Mouse (Mus musculus): ENCODE results near the gene Vcp. TPM values are rescaled to one million over a fixed set of nuclear protein-coding genes. Genes with fewer than 3 reads are reported as not detected.
A peak's percentile ranks its signal among the peaks of the same experiment; 100 is the strongest.

Vcp gene
- polyA plus RNA-seq, 1 experiment from 2014 or later = 526 TPM

- peak within 1 kb of the TSS; percentile 97 for H3K27ac ChIP-seq (replicated peaks)
- H3K9me3 ChIP-seq = no peaks in the 10 kb centered on the region
- peak within 1 kb of the TSS; percentile 76 for H3K4me3 ChIP-seq
- peak; percentile 92 for ATAC-seq (ENCODE audit: low read depth)
- peak within 1 kb of the TSS; percentile 98 for H3K9ac ChIP-seq
- H3K36me3 ChIP-seq = peaks cover 10% of the 10 kb centered on the region; the same call in 1 of the 2 replicates
- peak within 1 kb of the TSS; percentile 93 for H3K4me2 ChIP-seq
- under 1% methylated on average over 36 of the region's 39 CpGs for WGBS
- peaks cover 82% of the 10 kb centered on the region for H3K4me1 ChIP-seq (replicated peaks)
- no peaks in the 10 kb centered on the region for H3K27me3 ChIP-seq
Observed at GRCm38 (mm10) chr4:42949676-42950051, 50.6 kb downstream of the Vcp start, which contains the start of gene Dnajb5. Gene Dnajb5, plus strand, starts transcription at chr4:42949814.

GRCm38 (mm10) chr4:42949051-42949675 is 51.1 kb downstream of the Vcp start:
- H3K4me2 ChIP-seq = peak overlapping the region; percentile 93
- 0 out of 2 replicates have a peak, but pooled peaks cover 7% of the 10 kb centered on the region for H3K36me3 ChIP-seq
- H3K9ac ChIP-seq = peak overlapping the region; percentile 52
- no peak for ATAC-seq (ENCODE audit: low read depth)
- 14% methylated on average over 14 of the region's 14 CpGs for WGBS
- no peaks in the 10 kb centered on the region for H3K9me3 ChIP-seq
- H3K27ac ChIP-seq (replicated peaks) = peak overlapping the region; percentile 97
- peak overlapping the region; percentile 76 for H3K4me3 ChIP-seq
- H3K4me1 ChIP-seq (replicated peaks) = peaks cover 77% of the 10 kb centered on the region
- no peaks in the 10 kb centered on the region for H3K27me3 ChIP-seq

- 29% methylated on average over 13 of the region's 13 CpGs for WGBS
- Histone ChIP-seq H3K9ac (peak overlapping the region; percentile 52), H3K4me1 (replicated peaks) (peaks cover 74% of the 10 kb centered on the region)
Observed at GRCm38 (mm10) chr4:42948527-42948926, 51.8 kb downstream of the Vcp start.

GRCm38 (mm10) chr4:42946733-42947290 is 53.5 kb downstream of the Vcp start:
- 27% methylated on average over 10 of the region's 10 CpGs for WGBS
- peak; percentile 36 for ATAC-seq (ENCODE audit: low read depth)
- Histone ChIP-seq H3K4me2 (peak overlapping the region; percentile 36), H3K36me3 (0 out of 2 replicates have a peak, but pooled peaks cover 1% of the 10 kb centered on the region), H3K4me1 (replicated peaks) (peaks cover 67% of the 10 kb centered on the region), H3K27me3 (0 out of 2 replicates have a peak, but pooled peaks cover under 1% of the 10 kb centered on the region), H3K9me3 (no peaks in the 10 kb centered on the region), H3K27ac (replicated peaks) (peak overlapping the region; percentile 88), H3K9ac (peak overlapping the region; percentile 48), H3K4me3 (no peak overlapping the region)

More at GRCm38 (mm10) chr4:42948527-42948926, 51.8 kb downstream of the Vcp start:
- no peak for ATAC-seq (ENCODE audit: low read depth)
- Histone ChIP-seq H3K27me3 (no peaks in the 10 kb centered on the region), H3K4me3 (no peak overlapping the region), H3K4me2 (peak overlapping the region; percentile 93; the same call in 1 of the 2 replicates), H3K27ac (replicated peaks) (peak overlapping the region; percentile 97), H3K36me3 (0 out of 2 replicates have a peak, but pooled peaks cover 5% of the 10 kb centered on the region), H3K9me3 (no peaks in the 10 kb centered on the region)

GRCm38 (mm10) chr4:42945952-42946351 is 54.4 kb downstream of the Vcp start:
- peak overlapping the region; percentile 48; the same call in 1 of the 2 replicates for H3K9ac ChIP-seq
- H3K4me3 ChIP-seq = no peak overlapping the region
- peak overlapping the region; percentile 88 for H3K27ac ChIP-seq (replicated peaks)
- H3K4me2 ChIP-seq = peak overlapping the region; percentile 36
- no peaks in the 10 kb centered on the region for H3K9me3 ChIP-seq
- ATAC-seq (ENCODE audit: low read depth) = no peak
- H3K36me3 ChIP-seq = 0 out of 2 replicates have a peak, but pooled peaks cover 6% of the 10 kb centered on the region
- H3K27me3 ChIP-seq = 0 out of 2 replicates have a peak, but pooled peaks cover 4% of the 10 kb centered on the region
- WGBS = 10% methylated on average over 5 of the region's 5 CpGs
- peaks cover 59% of the 10 kb centered on the region for H3K4me1 ChIP-seq (replicated peaks)

- Histone ChIP-seq H3K36me3 (0 out of 2 replicates have a peak, but pooled peaks cover 6% of the 10 kb centered on the region), H3K4me2 (no peak overlapping the region), H3K27ac (replicated peaks) (no peak overlapping the region), H3K9me3 (no peaks in the 10 kb centered on the region), H3K9ac (no peak overlapping the region), H3K4me3 (no peak overlapping the region), H3K4me1 (replicated peaks) (peaks cover 54% of the 10 kb centered on the region), H3K27me3 (0 out of 2 replicates have a peak, but pooled peaks cover 4% of the 10 kb centered on the region)
- 93% methylated on average over 3 of the region's 3 CpGs for WGBS
- ATAC-seq (ENCODE audit: low read depth) = no peak
Observed at GRCm38 (mm10) chr4:42945445-42945844, 54.9 kb downstream of the Vcp start.

- 17% methylated on average over 6 of the region's 6 CpGs for WGBS
- H3K4me2 ChIP-seq = no peak overlapping the region
- 0 out of 2 replicates have a peak, but pooled peaks cover 6% of the 10 kb centered on the region for H3K36me3 ChIP-seq
- H3K4me3 ChIP-seq = no peak overlapping the region
- ATAC-seq (ENCODE audit: low read depth) = no peak
- peaks cover 52% of the 10 kb centered on the region for H3K4me1 ChIP-seq (replicated peaks)
- H3K9ac ChIP-seq = no peak overlapping the region
- 0 out of 2 replicates have a peak, but pooled peaks cover 4% of the 10 kb centered on the region for H3K27me3 ChIP-seq
- H3K9me3 ChIP-seq = no peaks in the 10 kb centered on the region
- no peak overlapping the region for H3K27ac ChIP-seq (replicated peaks)
Observed at GRCm38 (mm10) chr4:42945043-42945442, 55.3 kb downstream of the Vcp start.

GRCm38 (mm10) chr4:42944185-42944584 is 56.1 kb downstream of the Vcp start:
- Histone ChIP-seq H3K9me3 (no peaks in the 10 kb centered on the region), H3K9ac (no peak overlapping the region), H3K4me2 (no peak overlapping the region), H3K27me3 (peaks cover 7% of the 10 kb centered on the region; the same call in 1 of the 2 replicates), H3K4me1 (replicated peaks) (peaks cover 50% of the 10 kb centered on the region), H3K36me3 (0 out of 2 replicates have a peak, but pooled peaks cover 6% of the 10 kb centered on the region), H3K27ac (replicated peaks) (no peak overlapping the region), H3K4me3 (no peak overlapping the region)
- 89% methylated on average over 9 of the region's 9 CpGs for WGBS
- no peak for ATAC-seq (ENCODE audit: low read depth)

GRCm38 (mm10) chr4:42943341-42943740 is 57.0 kb downstream of the Vcp start:
- Histone ChIP-seq H3K9ac (no peak overlapping the region), H3K4me1 (replicated peaks) (peaks cover 42% of the 10 kb centered on the region), H3K36me3 (0 out of 2 replicates have a peak, but pooled peaks cover 6% of the 10 kb centered on the region), H3K4me3 (no peak overlapping the region), H3K9me3 (no peaks in the 10 kb centered on the region), H3K4me2 (no peak overlapping the region), H3K27ac (replicated peaks) (peak overlapping the region; percentile 52; the same call in 1 of the 2 replicates), H3K27me3 (peaks cover 9% of the 10 kb centered on the region; the same call in 1 of the 2 replicates)
- ATAC-seq (ENCODE audit: low read depth) = no peak
- 56% methylated on average over 5 of the region's 5 CpGs for WGBS

GRCm38 (mm10) chr4:42941396-42941795 is 58.9 kb downstream of the Vcp start:
- ATAC-seq (ENCODE audit: low read depth) = no peak
- peaks cover 21% of the 10 kb centered on the region for H3K27me3 ChIP-seq
- H3K27ac ChIP-seq (replicated peaks) = no peak overlapping the region
- no peak overlapping the region for H3K9ac ChIP-seq
- H3K4me3 ChIP-seq = no peak overlapping the region
- 0 out of 2 replicates have a peak, but pooled peaks cover 6% of the 10 kb centered on the region for H3K36me3 ChIP-seq
- H3K4me2 ChIP-seq = no peak overlapping the region
- WGBS = 83% methylated on average over 7 of the region's 7 CpGs
- H3K4me1 ChIP-seq (replicated peaks) = peaks cover 22% of the 10 kb centered on the region
- H3K9me3 ChIP-seq = no peaks in the 10 kb centered on the region

GRCm38 (mm10) chr4:42933630-42934029 is 66.7 kb downstream of the Vcp start:
- peak; percentile 50; the same call in 1 of the 2 replicates for ATAC-seq (ENCODE audit: low read depth)
- Histone ChIP-seq H3K4me1 (replicated peaks) (peaks cover 8% of the 10 kb centered on the region), H3K36me3 (0 out of 2 replicates have a peak, but pooled peaks cover 5% of the 10 kb centered on the region), H3K4me2 (peak overlapping the region; percentile 44), H3K4me3 (peak overlapping the region; percentile 11; the same call in 1 of the 2 replicates), H3K9ac (peak overlapping the region; percentile 18; the same call in 1 of the 2 replicates), H3K9me3 (no peaks in the 10 kb centered on the region), H3K27me3 (peaks cover 25% of the 10 kb centered on the region), H3K27ac (replicated peaks) (no peak overlapping the region)
- 13% methylated on average over 21 of the region's 22 CpGs for WGBS

Measured in neural tube, embryonic 13.5 days (tissue).